Mouse (Mus musculus) cerebellum, adult (tissue): ENCODE measurements around the gene Apoa4.

Experiments
- ATAC-seq: cut with Nextera tagmentation; 2 replicates; pipeline ENCODE4 v1.9.2; 2017; ENCODE audit warnings: mild to moderate bottlenecking, moderate library complexity, mixed read lengths; ENCODE audit not compliant: insufficient number of reproducible peaks, low FRiP score, low TSS enrichment

Apoa4 gene

GRCm38 (mm10) chr9:46224945-46225660, 15.4 kb upstream of the Apoa4 start:
- no peak for ATAC-seq

GRCm38 (mm10) chr9:46227064-46227614, 13.4 kb upstream of the Apoa4 start:
- ATAC-seq = no peak

GRCm38 (mm10) chr9:46228491-46228890, 12.0 kb upstream of the Apoa4 start, which contains the start of gene Apoa1:
Apoa1 (plus strand) TSS chr9:46228580.
- ATAC-seq = no peak

- ATAC-seq = peak; percentile 84
These were observed 10.7 kb upstream of the Apoa4 start for GRCm38 (mm10) chr9:46229573-46230449.

DNA sequence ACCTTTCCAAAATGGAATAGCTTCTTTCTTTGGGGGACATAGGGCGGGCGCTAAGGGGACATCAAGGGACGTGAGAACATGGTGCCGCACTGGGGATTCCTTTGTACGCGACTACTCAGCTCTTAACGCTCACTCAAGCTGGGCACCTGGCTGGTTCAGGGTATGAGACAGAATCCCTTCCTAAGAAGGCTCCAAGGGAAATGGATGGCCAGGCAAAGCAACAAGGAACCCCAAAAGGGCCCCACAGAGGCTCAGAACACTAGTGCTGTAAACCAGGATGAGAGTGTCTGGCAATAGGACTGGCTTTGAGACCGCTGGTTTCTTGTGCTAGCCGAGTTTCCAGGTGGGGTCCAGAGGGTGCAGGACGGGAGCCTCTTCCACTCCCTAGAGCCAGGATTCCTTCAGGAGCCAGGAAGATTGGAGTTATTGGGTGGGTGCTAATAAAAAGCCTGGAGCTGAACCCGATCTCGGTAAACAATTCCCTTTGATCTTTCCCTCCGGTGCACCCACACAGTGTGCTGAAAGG, 10.0 kb upstream of the Apoa4 start:
- no peak for ATAC-seq

- ATAC-seq = no peak
These were observed 5.3 kb upstream of the Apoa4 start for GRCm38 (mm10) chr9:46235196-46235595.

GRCm38 (mm10) chr9:46235596-46235648, 5.1 kb upstream of the Apoa4 start, which contains the start of gene Apoc3:
Apoc3 (minus strand) TSS chr9:46235636.
- ATAC-seq = no peak

DNA sequence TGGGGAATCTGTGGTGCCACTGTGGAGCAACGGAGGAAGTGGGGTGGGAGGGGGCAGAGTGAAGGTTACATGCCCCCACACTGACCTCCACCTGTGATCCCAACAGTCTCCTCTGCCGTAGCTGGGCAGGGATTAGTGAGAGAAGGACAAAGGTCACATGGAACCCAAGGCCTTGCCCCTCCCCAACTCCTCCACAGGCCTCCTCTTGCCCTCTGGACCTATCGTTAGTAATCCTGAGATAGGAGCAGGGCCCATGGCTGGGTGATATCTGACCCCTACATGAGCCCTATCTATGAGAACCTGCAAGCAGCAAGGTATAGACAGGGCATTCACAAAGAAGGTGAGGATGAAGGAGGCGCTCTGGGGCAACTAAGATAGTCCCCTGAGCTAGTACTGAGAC, 4.8 kb upstream of the Apoa4 start:
- no peak for ATAC-seq

DNA sequence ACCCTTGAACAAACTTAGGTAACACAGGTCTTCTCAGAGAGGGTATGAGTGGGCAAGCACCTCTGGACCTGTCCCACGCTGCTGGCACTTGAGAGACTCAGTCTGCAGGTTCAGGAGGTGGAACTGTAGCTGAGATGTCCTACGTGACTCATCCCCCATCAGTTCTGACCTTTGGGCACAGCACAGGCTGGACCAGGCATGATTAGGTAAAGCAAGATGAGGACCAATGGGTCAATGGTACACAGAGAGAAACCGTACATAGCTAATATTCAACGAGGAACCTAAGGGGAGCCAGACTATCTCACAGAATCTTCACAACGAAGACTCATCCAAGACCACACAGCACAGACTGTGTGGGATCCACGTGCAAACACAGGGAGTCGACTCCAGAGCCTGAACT, 1.6 kb upstream of the Apoa4 start:
- ATAC-seq = no peak

- no peak for ATAC-seq
These were observed 1.3 kb downstream of the Apoa4 start for GRCm38 (mm10) chr9:46241818-46242217.

- ATAC-seq = no peak
These were observed 2.6 kb downstream of the Apoa4 start for GRCm38 (mm10) chr9:46243122-46243521.

DNA sequence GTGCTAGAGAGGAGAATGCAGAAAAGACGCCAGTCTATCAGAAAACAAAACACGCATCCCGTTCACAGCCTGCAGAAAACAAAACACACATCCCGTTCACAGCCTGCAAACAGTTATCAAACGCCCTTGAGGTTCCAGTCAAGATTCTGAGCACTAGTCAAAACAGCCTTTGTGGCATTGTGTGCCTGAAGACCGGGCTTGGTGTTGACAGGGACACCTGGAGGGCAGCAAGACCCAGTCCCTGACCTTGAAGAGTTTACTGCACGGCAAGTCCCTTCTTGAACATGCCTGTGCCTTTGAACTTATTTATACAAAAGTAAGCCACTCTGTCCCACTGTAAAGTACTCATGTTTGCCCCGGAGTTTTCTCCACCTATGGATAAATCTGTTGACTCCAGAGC, 3.1 kb downstream of the Apoa4 start:
- no peak for ATAC-seq

GRCm38 (mm10) chr9:46246752-46247324, 6.3 kb downstream of the Apoa4 start:
- ATAC-seq = peak; percentile 85; the same call in 1 of the 2 replicates

- no peak for ATAC-seq
These were observed 15.7 kb downstream of the Apoa4 start for GRCm38 (mm10) chr9:46256177-46256576.

DNA sequence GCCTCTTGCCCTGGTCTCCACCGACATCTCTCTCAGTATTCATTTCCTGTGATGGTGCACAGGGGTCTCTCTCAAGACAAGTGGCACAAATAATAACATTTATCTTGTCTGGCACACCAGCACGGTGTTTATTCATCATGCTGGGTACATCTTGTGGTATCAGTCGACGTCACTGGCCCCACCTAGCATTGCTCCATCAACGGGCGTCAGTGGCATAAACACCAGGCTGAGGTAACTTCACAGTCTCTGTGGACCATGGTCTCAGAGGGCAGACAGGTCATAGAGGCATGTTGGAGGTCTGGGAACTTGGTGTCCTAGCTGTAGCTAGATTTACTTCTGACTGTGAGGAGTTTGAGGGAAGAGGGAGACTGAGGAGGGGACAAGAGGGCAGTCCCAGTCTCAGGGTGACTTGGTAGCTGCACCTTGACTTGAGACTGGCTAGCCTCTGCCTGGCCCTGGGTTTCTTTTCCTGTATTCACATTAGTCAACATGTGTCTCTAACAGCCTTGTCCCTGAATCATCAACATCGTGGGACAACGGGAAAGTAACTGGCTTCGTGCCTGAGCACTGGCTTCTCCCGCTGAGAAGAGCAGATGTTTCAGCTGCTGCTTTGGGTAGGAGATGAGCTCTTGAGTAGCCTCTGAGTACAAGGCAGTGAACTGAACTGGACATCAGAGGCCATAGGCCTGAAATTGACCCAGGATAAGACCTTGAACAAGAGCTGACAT, 16.3 kb downstream of the Apoa4 start:
- ATAC-seq = no peak

DNA sequence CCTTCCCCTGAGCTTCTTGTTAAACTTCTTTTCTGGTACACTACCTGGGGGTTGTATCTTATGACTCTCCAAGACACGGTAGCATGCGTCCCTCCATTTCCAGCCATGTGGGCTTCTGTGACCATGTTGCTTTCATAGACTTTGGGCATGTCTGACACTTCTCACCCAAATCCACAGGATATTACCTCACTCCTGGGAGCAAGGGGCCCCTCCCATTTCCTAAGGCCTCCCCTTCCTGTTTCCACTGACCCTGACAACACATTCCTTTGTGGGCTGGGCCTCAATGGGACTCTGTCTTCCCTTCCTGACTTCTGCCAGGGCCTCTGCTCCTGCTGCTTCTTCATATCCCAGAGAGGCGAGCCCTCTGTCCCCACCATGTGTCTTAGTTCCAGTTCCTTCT, 17.1 kb downstream of the Apoa4 start:
- no peak for ATAC-seq

DNA sequence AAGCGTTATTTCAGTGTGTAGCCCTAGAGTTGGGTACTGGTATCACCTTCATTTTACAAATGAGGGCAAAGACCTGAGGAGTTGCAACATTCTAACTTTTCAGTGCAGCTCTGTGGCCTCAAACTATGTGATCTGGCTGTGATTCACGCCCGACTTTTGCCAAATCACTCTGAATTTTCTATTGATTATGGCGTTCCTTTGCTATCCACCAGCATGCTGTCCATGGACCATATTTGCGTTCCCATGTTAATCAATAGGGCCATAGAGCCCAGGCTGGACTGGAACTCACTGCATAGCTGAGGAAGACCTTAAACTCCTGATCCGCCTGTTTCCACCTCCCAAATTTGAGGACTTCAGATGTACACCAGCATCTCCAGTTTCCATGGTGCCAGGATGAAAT, 18.6 kb downstream of the Apoa4 start:
- ATAC-seq = no peak

DNA sequence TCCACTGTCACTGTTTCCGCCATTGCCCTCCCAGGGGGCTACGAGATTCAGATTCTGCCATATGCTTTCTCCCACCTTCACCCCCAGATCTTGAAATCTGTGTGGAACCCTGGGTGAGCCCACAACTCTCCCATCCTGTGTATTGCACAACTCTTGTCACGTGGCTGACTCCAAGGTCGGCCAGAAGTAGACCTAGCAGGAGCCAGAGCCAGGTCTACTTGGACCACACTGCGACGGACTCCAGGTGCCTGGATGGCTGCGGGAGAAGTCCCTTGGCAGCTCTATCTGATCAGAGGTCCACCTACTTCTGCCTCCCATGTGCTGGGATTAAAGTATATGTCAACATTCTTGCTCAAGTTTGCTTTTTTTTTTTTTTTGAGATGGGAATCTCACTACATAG, 20.6 kb downstream of the Apoa4 start:
- no peak for ATAC-seq

- no peak for ATAC-seq
These were observed 27.9 kb downstream of the Apoa4 start, which contains the start of gene Apoa5 for GRCm38 (mm10) chr9:46268343-46268873. Apoa5 (plus strand) TSS chr9:46268633.

GRCm38 (mm10) chr9:46269125-46269524, 28.6 kb downstream of the Apoa4 start:
- no peak for ATAC-seq
